Mouse (Mus musculus): Measurements from ENCODE around the gene Tent4a. TPM values are rescaled to one million over a fixed set of nuclear protein-coding genes. Genes with fewer than 3 reads are reported as not detected.

Gene Tent4a
- total and polyA plus RNA-seq, 3 experiments = 8.1 to 12.7 (median 11.0) TPM

- Histone ChIP-seq H3K9ac (ENCODE audit: low read depth, low read length) (no peak overlapping the region), H3K79me2 (replicated peaks; ENCODE audit: control insufficient read depth, insufficient read depth, low read length) (no peaks in the 10 kb centered on the region), H3K4me3 (no peak overlapping the region), H3K36me3 (ENCODE audit: control insufficient read depth, insufficient read depth, low read length) (no peaks in the 10 kb centered on the region), H3K4me1 (ENCODE audit: control insufficient read depth, insufficient read depth, low read length) (no peaks in the 10 kb centered on the region), H3K27ac (no peak overlapping the region), H3K27me3 (ENCODE audit: control insufficient read depth, insufficient read depth, low read length) (no peaks in the 10 kb centered on the region)
- TF ChIP-seq CTCF (IDR thresholded peaks at IDR 0.05) (no peak), POLR2A (IDR thresholded peaks at IDR 0.05; ENCODE audit: insufficient read depth, low read depth, low read length) (no peak), EP300 (IDR thresholded peaks at IDR 0.05; ENCODE audit: insufficient read depth, low read depth, low read length) (no peak)
- peak in 1 of 2 experiments; percentile 26 for DNase-seq
- intact Hi-C loops (cut with DNase I) = no loop called here
- WGBS = 60% methylated on average over 5 of the region's 5 CpGs
These were observed 36.1 kb downstream of the Tent4a start for GRCm38 (mm10) chr13:69498276-69498675.

- no peak for DNase-seq
- no peaks in the 10 kb centered on the region; the same call in 1 of the 2 replicates for H3K27me3 ChIP-seq (ENCODE audit: control insufficient read depth, insufficient read depth, low read length)
- H3K79me2 ChIP-seq (replicated peaks; ENCODE audit: control insufficient read depth, insufficient read depth, low read length) = no peaks in the 10 kb centered on the region
- WGBS = 25% methylated on average over 7 of the region's 7 CpGs
- TF ChIP-seq POLR2A (IDR thresholded peaks at IDR 0.05; ENCODE audit: insufficient read depth, low read depth, low read length) (no peak), EP300 (IDR thresholded peaks at IDR 0.05; ENCODE audit: insufficient read depth, low read depth, low read length) (no peak), CTCF (IDR thresholded peaks at IDR 0.05) (peak; percentile 77)
- H3K36me3 ChIP-seq (ENCODE audit: control insufficient read depth, insufficient read depth, low read length) = no peaks in the 10 kb centered on the region
- no peaks in the 10 kb centered on the region for H3K4me1 ChIP-seq (ENCODE audit: control insufficient read depth, insufficient read depth, low read length)
- no peak overlapping the region for H3K27ac ChIP-seq
- H3K4me3 ChIP-seq = no peak overlapping the region
- intact Hi-C loops (cut with DNase I) = no loop called here
- no peak overlapping the region for H3K9ac ChIP-seq (ENCODE audit: low read depth, low read length)
These were observed 41.4 kb downstream of the Tent4a start for GRCm38 (mm10) chr13:69492876-69493463.

DNA sequence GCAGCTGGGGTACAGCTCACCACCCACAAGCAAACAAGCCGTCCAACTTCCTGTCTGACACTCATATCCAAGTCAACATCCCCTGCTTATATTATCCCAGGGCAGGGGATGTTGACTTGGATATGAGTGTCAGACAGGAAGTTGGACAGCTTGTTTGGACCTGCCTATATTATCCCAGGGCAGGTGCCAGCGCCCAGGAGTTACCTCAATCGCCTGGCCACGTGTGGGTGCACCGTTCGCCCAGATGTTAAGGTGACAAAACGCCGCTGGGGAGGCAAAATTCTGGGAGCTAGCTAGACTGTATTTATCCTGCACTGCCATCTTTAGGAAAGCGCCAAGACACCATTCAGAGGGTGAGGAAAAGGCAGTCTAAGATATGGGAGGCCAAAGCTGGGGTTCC, 44.6 kb downstream of the Tent4a start:
- H3K79me2 ChIP-seq (replicated peaks; ENCODE audit: control insufficient read depth, insufficient read depth, low read length) = no peaks in the 10 kb centered on the region
- no peak overlapping the region for H3K9ac ChIP-seq (ENCODE audit: low read depth, low read length)
- TF ChIP-seq POLR2A (IDR thresholded peaks at IDR 0.05; ENCODE audit: insufficient read depth, low read depth, low read length) = no peak
- TF ChIP-seq CTCF (IDR thresholded peaks at IDR 0.05) = no peak
- no peak for TF ChIP-seq EP300 (IDR thresholded peaks at IDR 0.05; ENCODE audit: insufficient read depth, low read depth, low read length)
- intact Hi-C loops (cut with DNase I) = loop anchor here (5.0 to 10.0 kb wide), 2 partner anchors 107 to 905 kb away; partner anchors contain the start of genes Fastkd3 and Mtrr
- H3K27ac ChIP-seq = no peak overlapping the region
- H3K4me1 ChIP-seq (ENCODE audit: control insufficient read depth, insufficient read depth, low read length) = peaks cover 1% of the 10 kb centered on the region; the same call in 1 of the 2 replicates
- DNase-seq = no peak
- WGBS = 48% methylated on average over 9 of the region's 9 CpGs
- H3K36me3 ChIP-seq (ENCODE audit: control insufficient read depth, insufficient read depth, low read length) = no peaks in the 10 kb centered on the region
- H3K27me3 ChIP-seq (ENCODE audit: control insufficient read depth, insufficient read depth, low read length) = no peaks in the 10 kb centered on the region; the same call in none of the 2 replicates
- no peak overlapping the region for H3K4me3 ChIP-seq

DNA sequence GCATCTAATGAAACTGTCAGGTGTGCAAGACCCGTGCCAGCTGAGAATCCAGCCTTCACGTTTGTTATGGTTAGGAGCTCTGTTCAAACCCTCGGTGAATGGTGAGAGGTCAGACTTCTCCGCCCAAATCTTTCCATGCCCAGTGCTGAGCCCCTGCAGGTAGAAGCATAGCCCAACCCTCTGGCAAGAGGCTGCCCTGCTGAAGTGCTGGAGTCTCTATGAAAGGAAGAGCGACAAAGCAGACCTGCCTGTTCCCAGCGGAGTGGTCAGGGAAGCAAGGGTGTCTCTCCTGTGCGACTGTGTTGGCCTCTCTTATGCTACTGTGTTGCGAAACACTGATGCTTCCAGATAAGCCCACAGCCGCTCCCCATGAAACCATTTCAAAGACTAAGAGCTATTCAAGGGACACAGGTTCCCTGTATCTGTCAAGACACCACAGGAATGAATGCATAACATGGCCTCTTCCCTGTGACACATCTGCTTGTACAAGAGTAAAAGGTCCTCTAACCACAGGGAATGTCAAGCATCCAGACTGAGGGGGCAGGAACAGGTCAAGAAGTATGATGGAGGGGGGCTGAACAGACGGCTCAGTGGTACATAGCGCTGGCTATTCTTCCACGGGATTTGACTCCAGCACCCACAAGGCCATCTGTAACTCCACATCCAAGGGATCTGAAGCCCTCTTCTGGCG, 45.7 kb downstream of the Tent4a start:
- intact Hi-C loops (cut with DNase I) = loop anchor here (5.0 to 10.0 kb wide), 2 partner anchors 106 to 904 kb away; partner anchors contain the start of genes Fastkd3 and Mtrr
- no peak for DNase-seq
- Histone ChIP-seq H3K79me2 (replicated peaks; ENCODE audit: control insufficient read depth, insufficient read depth, low read length) (no peaks in the 10 kb centered on the region), H3K4me3 (no peak overlapping the region), H3K27me3 (ENCODE audit: control insufficient read depth, insufficient read depth, low read length) (no peaks in the 10 kb centered on the region; the same call in none of the 2 replicates), H3K36me3 (ENCODE audit: control insufficient read depth, insufficient read depth, low read length) (no peaks in the 10 kb centered on the region), H3K9ac (ENCODE audit: low read depth, low read length) (no peak overlapping the region), H3K4me1 (ENCODE audit: control insufficient read depth, insufficient read depth, low read length) (peaks cover 1% of the 10 kb centered on the region; the same call in 1 of the 2 replicates), H3K27ac (no peak overlapping the region)
- no peak for TF ChIP-seq POLR2A (IDR thresholded peaks at IDR 0.05; ENCODE audit: insufficient read depth, low read depth, low read length)
- TF ChIP-seq CTCF (IDR thresholded peaks at IDR 0.05) = no peak
- TF ChIP-seq EP300 (IDR thresholded peaks at IDR 0.05; ENCODE audit: insufficient read depth, low read depth, low read length) = no peak
- WGBS = 50% methylated on average over 13 of the region's 13 CpGs

- DNase-seq = no peak
- peaks cover 1% of the 10 kb centered on the region; the same call in 1 of the 2 replicates for H3K4me1 ChIP-seq (ENCODE audit: control insufficient read depth, insufficient read depth, low read length)
- WGBS = 4% methylated on average over 26 of the region's 26 CpGs
- no peak overlapping the region for H3K9ac ChIP-seq (ENCODE audit: low read depth, low read length)
- H3K27ac ChIP-seq = no peak overlapping the region
- no peak overlapping the region for H3K4me3 ChIP-seq
- no peaks in the 10 kb centered on the region; the same call in none of the 2 replicates for H3K27me3 ChIP-seq (ENCODE audit: control insufficient read depth, insufficient read depth, low read length)
- no peaks in the 10 kb centered on the region for H3K79me2 ChIP-seq (replicated peaks; ENCODE audit: control insufficient read depth, insufficient read depth, low read length)
- intact Hi-C loops (cut with DNase I) = loop anchor here (5.0 to 10.0 kb wide), 2 partner anchors 105 to 903 kb away; partner anchors contain the start of genes Fastkd3 and Mtrr
- no peak for TF ChIP-seq EP300 (IDR thresholded peaks at IDR 0.05; ENCODE audit: insufficient read depth, low read depth, low read length)
- no peak for TF ChIP-seq POLR2A (IDR thresholded peaks at IDR 0.05; ENCODE audit: insufficient read depth, low read depth, low read length)
- no peak for TF ChIP-seq CTCF (IDR thresholded peaks at IDR 0.05)
- no peaks in the 10 kb centered on the region for H3K36me3 ChIP-seq (ENCODE audit: control insufficient read depth, insufficient read depth, low read length)
These were observed 46.7 kb downstream of the Tent4a start for GRCm38 (mm10) chr13:69487611-69488275.

Data from heart, adult 2 months (tissue).